Mouse (Mus musculus): ENCODE results near the gene Duxf3. TPM values are rescaled to one million over a fixed set of nuclear protein-coding genes. Genes with fewer than 3 reads are reported as not detected.
A peak's percentile ranks its signal among the peaks of the same experiment; 100 is the strongest.
"Not testable (repeated sequence)": the region's sequence is repeated elsewhere in the genome, so short reads cannot be mapped to it uniquely, and the experiment has no call there.

Duxf3 gene
- polyA plus RNA-seq, 1 experiment from 2014 or later = not detected

GRCm38 (mm10) chr10:58231779-58232640, 465 bp downstream of the Duxf3 start:
- peak; percentile 81 for DNase-seq (ENCODE audit: low spot score)
- H3K4me3 ChIP-seq; H3K27ac ChIP-seq; H3K36me3 ChIP-seq; H3K27me3 ChIP-seq (ENCODE audit: low read depth, poor library complexity, severe bottlenecking); H3K4me1 ChIP-seq: not testable (repeated sequence)
- H3K9me3 ChIP-seq (replicated peaks) = peaks cover 13% of the 10 kb centered on the region
- 87% methylated on average over 35 of the region's 35 CpGs for WGBS

GRCm38 (mm10) chr10:58231088-58231487, 1.4 kb downstream of the Duxf3 start:
- not testable (repeated sequence) for H3K27me3 ChIP-seq (ENCODE audit: low read depth, poor library complexity, severe bottlenecking); H3K27ac ChIP-seq; H3K4me3 ChIP-seq; H3K36me3 ChIP-seq; H3K4me1 ChIP-seq
- WGBS = 84% methylated on average over 5 of the region's 7 CpGs
- peaks cover 14% of the 10 kb centered on the region for H3K9me3 ChIP-seq (replicated peaks)
- DNase-seq (ENCODE audit: low spot score) = peak; percentile 37

DNA sequence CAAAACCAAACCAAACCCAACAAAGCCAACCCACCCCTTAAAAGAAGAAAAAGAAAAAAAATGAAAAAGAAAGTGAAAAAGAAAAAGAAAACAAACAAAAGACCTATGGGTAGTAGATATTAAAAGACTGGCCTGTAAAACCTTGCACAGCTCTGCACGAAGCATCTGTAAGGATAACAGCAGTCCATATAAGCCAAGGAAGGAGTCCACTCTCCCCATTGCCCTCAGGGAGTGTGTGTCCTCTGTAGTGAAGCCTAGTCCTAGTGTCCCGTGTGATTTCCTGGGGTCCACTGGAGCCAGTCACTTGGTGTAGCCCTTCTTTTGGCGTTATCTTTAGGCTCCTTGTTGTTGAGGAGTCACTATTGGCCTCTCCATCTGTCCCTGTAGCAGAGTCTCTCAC, 2.5 kb downstream of the Duxf3 start:
- not testable (repeated sequence) for H3K36me3 ChIP-seq; H3K27me3 ChIP-seq (ENCODE audit: low read depth, poor library complexity, severe bottlenecking); H3K27ac ChIP-seq; DNase-seq (ENCODE audit: low spot score); H3K4me3 ChIP-seq; H3K4me1 ChIP-seq
- peaks cover 14% of the 10 kb centered on the region for H3K9me3 ChIP-seq (replicated peaks)
- WGBS = 58% methylated on average over 3 of the region's 3 CpGs

GRCm38 (mm10) chr10:58227798-58228197, 4.7 kb downstream of the Duxf3 start:
- H3K27ac ChIP-seq; H3K36me3 ChIP-seq; H3K4me1 ChIP-seq; H3K4me3 ChIP-seq; DNase-seq (ENCODE audit: low spot score); H3K27me3 ChIP-seq (ENCODE audit: low read depth, poor library complexity, severe bottlenecking): not testable (repeated sequence)
- H3K9me3 ChIP-seq (replicated peaks) = peaks cover 17% of the 10 kb centered on the region
- 90% methylated on average over 3 of the region's 6 CpGs for WGBS

DNA sequence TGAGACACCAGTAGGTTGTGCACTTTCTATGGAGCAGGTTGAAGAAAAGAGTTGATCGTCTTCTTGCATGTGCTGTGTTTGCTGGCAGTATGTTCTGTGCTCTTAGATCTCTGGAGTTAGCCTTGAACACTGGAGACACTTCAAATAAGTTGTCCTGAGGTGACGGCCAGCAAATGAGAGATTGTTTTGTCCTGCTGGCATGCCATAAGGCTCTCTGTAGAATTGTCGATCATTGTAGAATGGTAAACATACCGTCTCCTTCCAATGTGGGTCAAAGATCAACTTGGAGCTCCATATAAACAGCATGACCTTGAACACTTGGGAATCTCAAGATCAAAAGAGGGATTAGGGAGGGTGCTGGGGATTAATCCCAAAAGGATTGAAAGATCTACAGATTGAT, 6.1 kb downstream of the Duxf3 start:
- DNase-seq (ENCODE audit: low spot score) = peak; percentile 51
- not testable (repeated sequence) for H3K27ac ChIP-seq; H3K27me3 ChIP-seq (ENCODE audit: low read depth, poor library complexity, severe bottlenecking); H3K36me3 ChIP-seq; H3K4me3 ChIP-seq; H3K4me1 ChIP-seq
- 76% methylated on average over 4 of the region's 4 CpGs for WGBS
- H3K9me3 ChIP-seq (replicated peaks) = peaks cover 10% of the 10 kb centered on the region

DNA sequence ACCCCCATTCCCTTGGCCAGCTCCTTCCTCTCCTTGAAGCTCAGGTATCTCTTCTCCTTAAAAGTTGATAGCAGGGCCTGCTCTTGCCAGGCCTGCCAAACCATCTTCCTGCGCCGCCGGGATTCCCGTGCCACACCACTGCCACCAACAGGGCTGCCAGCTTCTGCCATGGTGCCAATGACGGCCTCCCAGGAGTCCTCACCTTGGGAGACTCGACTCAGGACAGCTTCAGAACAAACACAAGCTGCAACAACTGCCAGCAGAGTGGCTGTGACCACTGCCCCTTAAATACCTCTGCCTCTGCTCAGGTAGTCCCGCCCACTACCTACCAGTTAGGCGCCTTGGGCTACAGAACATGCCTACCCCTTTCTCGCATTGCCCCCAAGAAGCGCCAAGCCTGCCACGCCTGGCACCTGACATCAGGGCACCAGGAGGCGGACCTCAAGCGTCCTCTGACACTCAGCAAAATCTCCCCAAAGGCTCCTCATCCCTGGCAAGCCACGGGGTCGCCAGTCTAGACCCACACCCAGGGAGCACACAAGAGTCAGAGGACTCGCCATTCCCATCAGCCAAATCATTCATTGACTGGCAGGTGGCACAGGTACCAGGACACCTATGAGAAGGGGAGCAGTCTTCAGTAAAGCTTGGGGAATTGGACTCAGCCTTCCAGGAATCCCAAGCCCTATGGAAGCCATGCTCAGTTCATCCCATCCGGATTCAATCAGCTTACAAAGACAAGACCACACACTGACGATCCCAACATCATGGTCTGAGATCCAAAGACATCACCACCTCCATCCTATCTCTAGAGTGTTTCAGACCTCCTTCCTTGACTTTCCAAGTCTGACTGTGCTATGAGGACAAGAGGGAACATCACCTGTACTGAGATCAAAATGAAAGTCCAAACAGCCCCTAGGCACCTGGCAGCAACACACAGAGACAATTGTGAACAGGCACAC, 7.4 kb downstream of the Duxf3 start, which contains the start of gene AW822073:
AW822073 (minus strand) TSS at position 104 of the 959 bp plus-strand sequence.
- not testable (repeated sequence) for H3K27me3 ChIP-seq (ENCODE audit: low read depth, poor library complexity, severe bottlenecking); H3K4me3 ChIP-seq; H3K4me1 ChIP-seq; H3K27ac ChIP-seq; H3K36me3 ChIP-seq
- H3K9me3 ChIP-seq (replicated peaks) = peaks cover 10% of the 10 kb centered on the region
- WGBS = 87% methylated on average over 18 of the region's 18 CpGs
- DNase-seq (ENCODE audit: low spot score) = peak; percentile 49

- not testable (repeated sequence) for H3K4me1 ChIP-seq; H3K27ac ChIP-seq; H3K27me3 ChIP-seq (ENCODE audit: low read depth, poor library complexity, severe bottlenecking); H3K36me3 ChIP-seq; H3K4me3 ChIP-seq
- DNase-seq (ENCODE audit: low spot score) = peak; percentile 70
- peaks cover 10% of the 10 kb centered on the region for H3K9me3 ChIP-seq (replicated peaks)
- 85% methylated on average over 31 of the region's 31 CpGs for WGBS
Measured at GRCm38 (mm10) chr10:58223972-58224805, 8.3 kb downstream of the Duxf3 start.

DNA sequence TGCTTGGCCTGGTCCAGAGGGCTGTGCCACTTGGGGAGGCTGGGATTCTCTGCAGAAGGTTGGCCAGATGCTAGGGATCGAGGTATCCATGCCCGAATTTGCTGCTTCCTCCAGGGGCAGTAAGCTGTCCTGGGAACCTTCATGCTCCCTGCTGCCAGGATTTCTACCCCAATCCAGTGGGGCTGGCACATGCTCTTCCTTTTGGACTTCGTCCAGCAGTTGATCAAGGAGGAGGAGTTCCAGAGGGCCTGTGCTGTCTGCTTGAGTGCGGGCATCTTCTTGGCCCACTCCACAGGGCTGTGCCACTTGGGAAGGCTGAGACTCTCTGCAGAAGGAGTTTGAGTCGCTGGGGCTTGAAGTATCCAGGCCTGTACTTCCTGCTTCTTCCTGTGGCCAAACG, 9.3 kb downstream of the Duxf3 start:
- H3K4me3 ChIP-seq; H3K27ac ChIP-seq; H3K36me3 ChIP-seq; H3K27me3 ChIP-seq (ENCODE audit: low read depth, poor library complexity, severe bottlenecking); DNase-seq (ENCODE audit: low spot score); H3K4me1 ChIP-seq: not testable (repeated sequence)
- WGBS = 87% methylated on average over 4 of the region's 6 CpGs
- H3K9me3 ChIP-seq (replicated peaks) = peaks cover 10% of the 10 kb centered on the region

- not testable (repeated sequence) for H3K9me3 ChIP-seq (replicated peaks); DNase-seq (ENCODE audit: low spot score)
- 92% methylated on average over 2 of the region's 2 CpGs for WGBS
Measured at GRCm38 (mm10) chr10:58221571-58221970, 10.9 kb downstream of the Duxf3 start.

DNA sequence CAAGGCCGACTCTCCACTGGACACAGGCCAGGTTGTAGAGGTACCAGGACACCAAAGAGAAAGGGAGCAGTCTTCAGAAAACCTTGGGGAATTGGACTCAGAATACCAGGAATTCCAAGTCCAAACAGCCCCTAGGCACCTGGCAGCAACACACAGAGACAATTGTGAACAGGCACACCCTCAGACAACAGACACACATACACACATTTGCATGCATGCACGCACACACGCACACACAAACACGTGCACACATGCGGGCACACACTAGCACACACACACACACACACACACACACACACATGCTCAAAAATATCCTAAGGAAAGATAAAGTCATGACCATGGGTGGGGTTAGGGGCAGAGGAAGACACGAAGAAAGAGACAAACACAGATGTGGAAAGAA, 11.7 kb downstream of the Duxf3 start:
- no peaks in the 10 kb centered on the region for H3K36me3 ChIP-seq
- H3K4me3 ChIP-seq = no peak overlapping the region
- H3K4me1 ChIP-seq = no peaks in the 10 kb centered on the region
- no peaks in the 10 kb centered on the region for H3K27me3 ChIP-seq (ENCODE audit: low read depth, poor library complexity, severe bottlenecking)
- peaks cover 6% of the 10 kb centered on the region for H3K9me3 ChIP-seq (replicated peaks)
- no peak overlapping the region for H3K27ac ChIP-seq
- WGBS = 85% methylated on average over 6 of the region's 6 CpGs
- DNase-seq (ENCODE audit: low spot score) = peak; percentile 45

More at GRCm38 (mm10) chr10:58221571-58221970, 10.9 kb downstream of the Duxf3 start:
- H3K27ac ChIP-seq; H3K27me3 ChIP-seq (ENCODE audit: low read depth, poor library complexity, severe bottlenecking); H3K36me3 ChIP-seq; H3K4me1 ChIP-seq; H3K4me3 ChIP-seq: not testable (repeated sequence)

DNA sequence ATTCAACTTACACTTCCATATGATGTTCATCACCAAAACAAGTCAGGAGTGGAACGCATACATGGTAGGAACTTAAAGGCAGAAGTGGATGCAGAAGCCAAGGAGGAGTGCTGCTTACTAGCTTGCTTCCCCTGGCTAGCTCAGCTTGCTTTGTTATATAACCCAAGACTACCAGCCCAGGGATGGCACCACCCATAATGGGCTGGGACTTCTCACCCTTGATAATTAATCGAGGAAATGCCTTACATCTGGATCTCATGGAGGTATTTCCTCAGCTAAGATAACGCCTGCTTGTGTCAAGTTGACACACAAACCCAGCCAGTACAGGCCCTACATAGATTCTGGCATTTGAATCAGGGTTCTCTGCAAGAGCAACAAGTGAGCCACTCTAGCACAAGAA, 15.1 kb downstream of the Duxf3 start:
- no peak overlapping the region for H3K27ac ChIP-seq
- 82% methylated on average over 3 of the region's 3 CpGs for WGBS
- H3K36me3 ChIP-seq = no peaks in the 10 kb centered on the region
- no peak overlapping the region for H3K4me3 ChIP-seq
- H3K27me3 ChIP-seq (ENCODE audit: low read depth, poor library complexity, severe bottlenecking) = no peaks in the 10 kb centered on the region
- peaks cover 2% of the 10 kb centered on the region; the same call in 1 of the 2 replicates for H3K9me3 ChIP-seq (replicated peaks)
- no peaks in the 10 kb centered on the region for H3K4me1 ChIP-seq
- DNase-seq (ENCODE audit: low spot score) = peak; percentile 23

- H3K9me3 ChIP-seq (replicated peaks) = no peaks in the 10 kb centered on the region; the same call in 1 of the 2 replicates
- no peaks in the 10 kb centered on the region for H3K4me1 ChIP-seq
- H3K36me3 ChIP-seq = no peaks in the 10 kb centered on the region
- no peak for DNase-seq (ENCODE audit: low spot score)
- WGBS = 91% methylated on average over 1 of the region's 1 CpGs
- H3K27me3 ChIP-seq (ENCODE audit: low read depth, poor library complexity, severe bottlenecking) = no peaks in the 10 kb centered on the region
- no peak overlapping the region for H3K27ac ChIP-seq
- H3K4me3 ChIP-seq = no peak overlapping the region
Measured at GRCm38 (mm10) chr10:58215353-58215752, 17.1 kb downstream of the Duxf3 start.
